Mouse (Mus musculus) cerebellum, postnatal 36 days (tissue): ENCODE measurements around the gene E030018B13Rik.

Experiments used
- DNase-seq, 2 experiments: peaks; one replicate each; pipeline ENCODE4 v3.0.0; 2021 to 2022; ENCODE audit warnings: mixed read lengths in 2 of 2

Gene E030018B13Rik

GRCm38 (mm10) chr7:63918771-63919768 is 2.4 kb downstream of the E030018B13Rik start:
- DNase-seq = no peak

GRCm38 (mm10) chr7:63921909-63922562 is 5.4 kb downstream of the E030018B13Rik start:
- no peak for DNase-seq

GRCm38 (mm10) chr7:63922571-63922970 is 5.9 kb downstream of the E030018B13Rik start:
- DNase-seq = no peak

GRCm38 (mm10) chr7:63922975-63923374 is 6.3 kb downstream of the E030018B13Rik start:
- DNase-seq = no peak

- no peak for DNase-seq
These were observed 7.5 kb downstream of the E030018B13Rik start for GRCm38 (mm10) chr7:63924151-63924550.

GRCm38 (mm10) chr7:63924747-63925412 is 8.2 kb downstream of the E030018B13Rik start:
- peak; percentile 71 to 76 for DNase-seq

- DNase-seq = peak in 1 of 2 experiments; percentile 25
These were observed 9.0 kb downstream of the E030018B13Rik start for GRCm38 (mm10) chr7:63925413-63926360.

- DNase-seq = peak; percentile 51 to 53
These were observed 9.8 kb downstream of the E030018B13Rik start for GRCm38 (mm10) chr7:63926492-63926891.

- peak in 1 of 2 experiments; percentile 18 for DNase-seq
These were observed 10.5 kb downstream of the E030018B13Rik start for GRCm38 (mm10) chr7:63927121-63927520.

- DNase-seq = peak; percentile 58 to 62
These were observed 12.4 kb downstream of the E030018B13Rik start for GRCm38 (mm10) chr7:63929080-63929479.

GRCm38 (mm10) chr7:63930132-63930531 is 13.5 kb downstream of the E030018B13Rik start:
- no peak for DNase-seq

- DNase-seq = peak in 1 of 2 experiments; percentile 4
These were observed 14.1 kb downstream of the E030018B13Rik start for GRCm38 (mm10) chr7:63930766-63931165.

GRCm38 (mm10) chr7:63932461-63932860 is 15.8 kb downstream of the E030018B13Rik start:
- no peak for DNase-seq

- DNase-seq = no peak
These were observed 17.2 kb downstream of the E030018B13Rik start for GRCm38 (mm10) chr7:63933905-63934304.

- DNase-seq = peak in 1 of 2 experiments; percentile 54
These were observed 17.9 kb downstream of the E030018B13Rik start for GRCm38 (mm10) chr7:63934530-63934929.

GRCm38 (mm10) chr7:63935809-63936187 is 19.1 kb downstream of the E030018B13Rik start:
- DNase-seq = peak in 1 of 2 experiments; percentile 69

GRCm38 (mm10) chr7:63936188-63936985 is 19.7 kb downstream of the E030018B13Rik start:
- peak; percentile 76 to 79 for DNase-seq

GRCm38 (mm10) chr7:63936986-63937235 is 20.3 kb downstream of the E030018B13Rik start:
- DNase-seq = no peak

GRCm38 (mm10) chr7:63937236-63938065 is 20.8 kb downstream of the E030018B13Rik start:
- peak; percentile 76 to 84 for DNase-seq
